Mouse (Mus musculus) cerebellum, postnatal 10 days (tissue): ENCODE data around the gene Arhgap29.
A peak's percentile ranks its signal among the peaks of the same experiment; 100 is the strongest.

Experiments
- DNase-seq, 2 experiments: peaks; one replicate each; pipeline ENCODE4 v3.0.0; 2021; ENCODE audit warnings: mixed read lengths in 2 of 2

Gene Arhgap29

GRCm38 (mm10) chr3:122012464-122012863, 60.1 kb downstream of the Arhgap29 start:
- no peak for DNase-seq

- no peak for DNase-seq
Measured at GRCm38 (mm10) chr3:122018421-122018820, 66.1 kb downstream of the Arhgap29 start.

- no peak for DNase-seq
Measured at GRCm38 (mm10) chr3:122019159-122019558, 66.8 kb downstream of the Arhgap29 start.

- DNase-seq: no peak
Measured at GRCm38 (mm10) chr3:122021029-122021652, 68.8 kb downstream of the Arhgap29 start.

- DNase-seq: no peak
Measured at GRCm38 (mm10) chr3:122022355-122022754, 70.0 kb downstream of the Arhgap29 start.

GRCm38 (mm10) chr3:122026676-122027075, 74.3 kb downstream of the Arhgap29 start:
- DNase-seq: no peak

GRCm38 (mm10) chr3:122027776-122028175, 75.4 kb downstream of the Arhgap29 start:
- DNase-seq: no peak

- no peak for DNase-seq
Measured at GRCm38 (mm10) chr3:122033248-122033837, 81.0 kb downstream of the Arhgap29 start.

GRCm38 (mm10) chr3:122034240-122034639, 81.9 kb downstream of the Arhgap29 start:
- no peak for DNase-seq

- no peak for DNase-seq
Measured at GRCm38 (mm10) chr3:122035092-122035491, 82.8 kb downstream of the Arhgap29 start.

- no peak for DNase-seq
Measured at GRCm38 (mm10) chr3:122040522-122040921, 88.2 kb downstream of the Arhgap29 start.

- no peak for DNase-seq
Measured at GRCm38 (mm10) chr3:122043102-122043501, 90.8 kb downstream of the Arhgap29 start.

- DNase-seq: peak; percentile 38 to 40
Measured at GRCm38 (mm10) chr3:122043799-122044547, 91.6 kb downstream of the Arhgap29 start, which contains the start of gene Abca4. Abca4 (plus strand) TSS chr3:122044443.

- peak; percentile 40 to 60 for DNase-seq
Measured at GRCm38 (mm10) chr3:122046187-122046620, 93.9 kb downstream of the Arhgap29 start.

- no peak for DNase-seq
Measured at GRCm38 (mm10) chr3:122047402-122047801, 95.1 kb downstream of the Arhgap29 start.

- DNase-seq: peak; percentile 91 to 94
Measured at GRCm38 (mm10) chr3:122047921-122048861, 95.8 kb downstream of the Arhgap29 start.

- peak; percentile 27 to 28 for DNase-seq
Measured at GRCm38 (mm10) chr3:122049158-122049557, 96.8 kb downstream of the Arhgap29 start.

GRCm38 (mm10) chr3:122058439-122059198, 106.3 kb downstream of the Arhgap29 start:
- DNase-seq: no peak

GRCm38 (mm10) chr3:122062586-122062985, 110.2 kb downstream of the Arhgap29 start:
- DNase-seq: no peak

- DNase-seq: no peak
Measured at GRCm38 (mm10) chr3:122064556-122065410, 112.4 kb downstream of the Arhgap29 start.
